Mouse (Mus musculus) hindbrain, embryonic 16.5 days (tissue): ENCODE measurements around the gene Scel. TPM values are rescaled to one million over a fixed set of nuclear protein-coding genes. Genes with fewer than 3 reads are reported as not detected.

Experiments used
- ATAC-seq: fragments of 200-750 bp; cut with Nextera tagmentation; 2 replicates; pipeline ENCODE4 v1.8.0; 2017; ENCODE audit warnings: moderate TSS enrichment, moderate library complexity
- H3K27ac ChIP-seq: fragments of 300-500 bp; sonication (generic); 2 replicates; pipeline ENCODE4 v1.5.1; 2014; ENCODE audit warnings: low read depth, mild to moderate bottlenecking, control low read depth, low read length, moderate library complexity
- H3K27me3 ChIP-seq: fragments of 300-500 bp; sonication (generic); replicated peaks from 2 replicates; pipeline ENCODE4 v1.6.1; 2014; ENCODE audit warnings: low read length; ENCODE audit not compliant: control insufficient read depth, insufficient read depth
- H3K36me3 ChIP-seq: fragments of 300-500 bp; sonication (generic); 2 replicates; pipeline ENCODE4 v1.6.1; 2014; ENCODE audit warnings: mild to moderate bottlenecking, low read length, moderate library complexity, mixed read lengths; ENCODE audit not compliant: control insufficient read depth, insufficient read depth
- H3K4me1 ChIP-seq: fragments of 300-500 bp; sonication (generic); 2 replicates; pipeline ENCODE4 v1.6.1; 2014; ENCODE audit warnings: low read depth, low read length; ENCODE audit not compliant: control insufficient read depth, insufficient read depth
- H3K4me2 ChIP-seq: fragments of 300-500 bp; sonication (generic); 2 replicates; pipeline ENCODE4 v1.6.1; 2014; ENCODE audit warnings: mild to moderate bottlenecking, low read length, control low read depth, moderate library complexity
- H3K4me3 ChIP-seq: fragments of 300-500 bp; sonication (generic); 2 replicates; pipeline ENCODE4 v1.5.1; 2014; ENCODE audit warnings: mild to moderate bottlenecking, low read length, control low read depth, moderate library complexity
- H3K9ac ChIP-seq: fragments of 300-500 bp; sonication (generic); 2 replicates; pipeline ENCODE4 v1.6.1; 2014; ENCODE audit warnings: low read depth, mild to moderate bottlenecking, control low read depth, low read length, moderate library complexity
- H3K9me3 ChIP-seq: fragments of 300-500 bp; sonication (generic); 2 replicates; pipeline ENCODE4 v1.6.1; 2014; ENCODE audit warnings: mild to moderate bottlenecking, low read length, moderate library complexity; ENCODE audit not compliant: control insufficient read depth
- WGBS: fragments of 180-500 bp; shearing (Covaris S2); extraction: QIAGEN DNeasy Blood & Tissue Kit; methylation state at CpG from one replicate; pipeline ENCODE4 v1.1.7; 2014; 5-methylcytosine and 5-hydroxymethylcytosine counted together
- polyA plus RNA-seq: library from polyadenylated mRNA; unstranded; fragments of >200 nt; fragmentation: Nextera tagmentation; extraction: Ambion mirVana; gene quantifications from 2 replicates; pipeline ENCODE4 v1.2.1, GENCODE M21; 2015

Scel gene
- polyA plus RNA-seq, 1 experiment from 2014 or later: 0.14 TPM

- no peak overlapping the region for H3K9ac ChIP-seq
- H3K9me3 ChIP-seq: no peaks in the 10 kb centered on the region
- no peak for ATAC-seq
- H3K4me2 ChIP-seq: no peak overlapping the region
- H3K36me3 ChIP-seq: no peaks in the 10 kb centered on the region
- no peak overlapping the region for H3K4me3 ChIP-seq
- H3K27me3 ChIP-seq: no peaks in the 10 kb centered on the region
- H3K27ac ChIP-seq: no peak overlapping the region
- 89% methylated on average over 8 of the region's 8 CpGs for WGBS
- no peaks in the 10 kb centered on the region for H3K4me1 ChIP-seq
These were observed 22.4 kb downstream of the Scel start for GRCm38 (mm10) chr14:103535511-103536024.

- Histone ChIP-seq H3K27ac (no peak overlapping the region), H3K27me3 (no peaks in the 10 kb centered on the region), H3K9me3 (no peaks in the 10 kb centered on the region), H3K4me3 (no peak overlapping the region), H3K4me1 (no peaks in the 10 kb centered on the region), H3K36me3 (no peaks in the 10 kb centered on the region), H3K9ac (no peak overlapping the region), H3K4me2 (no peak overlapping the region)
- no peak for ATAC-seq
- WGBS: 46% methylated on average over 10 of the region's 10 CpGs
These were observed 23.2 kb downstream of the Scel start for GRCm38 (mm10) chr14:103536334-103536733.

- Histone ChIP-seq H3K9me3 (no peaks in the 10 kb centered on the region), H3K27ac (no peak overlapping the region), H3K4me3 (no peak overlapping the region; the same call in 1 of the 2 replicates), H3K27me3 (no peaks in the 10 kb centered on the region), H3K36me3 (no peaks in the 10 kb centered on the region), H3K4me2 (peak overlapping the region; percentile 36; the same call in 1 of the 2 replicates), H3K9ac (no peak overlapping the region), H3K4me1 (no peaks in the 10 kb centered on the region)
- ATAC-seq: peak; percentile 70
- 17% methylated on average over 13 of the region's 13 CpGs for WGBS
These were observed 24.4 kb downstream of the Scel start for GRCm38 (mm10) chr14:103537355-103538056.

- WGBS: 70% methylated on average over 4 of the region's 4 CpGs
- Histone ChIP-seq H3K4me2 (no peak overlapping the region), H3K4me3 (no peak overlapping the region), H3K4me1 (no peaks in the 10 kb centered on the region), H3K9ac (no peak overlapping the region), H3K27me3 (no peaks in the 10 kb centered on the region), H3K9me3 (no peaks in the 10 kb centered on the region), H3K27ac (no peak overlapping the region), H3K36me3 (no peaks in the 10 kb centered on the region)
- ATAC-seq: no peak
These were observed 26.7 kb downstream of the Scel start for GRCm38 (mm10) chr14:103539796-103540195.

- no peak for ATAC-seq
- no peaks in the 10 kb centered on the region for H3K27me3 ChIP-seq
- H3K4me3 ChIP-seq: no peak overlapping the region
- peaks cover 4% of the 10 kb centered on the region for H3K4me1 ChIP-seq
- 33% methylated on average over 5 of the region's 5 CpGs for WGBS
- H3K9me3 ChIP-seq: no peaks in the 10 kb centered on the region
- no peaks in the 10 kb centered on the region for H3K36me3 ChIP-seq
- H3K4me2 ChIP-seq: no peak overlapping the region
- no peak overlapping the region for H3K27ac ChIP-seq
- H3K9ac ChIP-seq: no peak overlapping the region
These were observed 28.5 kb downstream of the Scel start for GRCm38 (mm10) chr14:103541679-103542078.

GRCm38 (mm10) chr14:103543304-103544079, 30.4 kb downstream of the Scel start:
- 46% methylated on average over 4 of the region's 4 CpGs for WGBS
- Histone ChIP-seq H3K27me3 (no peaks in the 10 kb centered on the region), H3K36me3 (no peaks in the 10 kb centered on the region), H3K4me3 (no peak overlapping the region), H3K27ac (no peak overlapping the region), H3K9me3 (no peaks in the 10 kb centered on the region), H3K4me2 (no peak overlapping the region), H3K4me1 (peaks cover 4% of the 10 kb centered on the region), H3K9ac (no peak overlapping the region)
- ATAC-seq: 0 out of 2 replicates have a peak, but pooled peaks have one; percentile 15

GRCm38 (mm10) chr14:103545734-103546133, 32.6 kb downstream of the Scel start:
- peak overlapping the region; percentile 5; the same call in 1 of the 2 replicates for H3K4me2 ChIP-seq
- H3K27ac ChIP-seq: peak overlapping the region; percentile 11; the same call in 1 of the 2 replicates
- no peak overlapping the region for H3K4me3 ChIP-seq

GRCm38 (mm10) chr14:103546246-103546645, 33.1 kb downstream of the Scel start:
- no peaks in the 10 kb centered on the region for H3K9me3 ChIP-seq
- H3K4me1 ChIP-seq: peaks cover 4% of the 10 kb centered on the region
- H3K4me2 ChIP-seq: peak overlapping the region; percentile 5; the same call in 1 of the 2 replicates
- H3K9ac ChIP-seq: no peak overlapping the region
- no peak overlapping the region for H3K4me3 ChIP-seq
- no peak overlapping the region for H3K27ac ChIP-seq
- whole genome bisulfite sequencing: 69% methylated on average over 12 of the region's 12 CpGs
- ATAC-seq: 0 out of 2 replicates have a peak, but pooled peaks have one; percentile 32
- H3K27me3 ChIP-seq: no peaks in the 10 kb centered on the region
- H3K36me3 ChIP-seq: no peaks in the 10 kb centered on the region

More at GRCm38 (mm10) chr14:103545734-103546133, 32.6 kb downstream of the Scel start:
- ATAC-seq: no peak
- 38% methylated on average over 8 of the region's 8 CpGs for WGBS
- Histone ChIP-seq H3K4me1 (peaks cover 4% of the 10 kb centered on the region), H3K9ac (no peak overlapping the region), H3K9me3 (no peaks in the 10 kb centered on the region), H3K27me3 (no peaks in the 10 kb centered on the region), H3K36me3 (no peaks in the 10 kb centered on the region)

GRCm38 (mm10) chr14:103548220-103548619, 35.1 kb downstream of the Scel start:
- Histone ChIP-seq H3K4me3 (no peak overlapping the region), H3K36me3 (no peaks in the 10 kb centered on the region), H3K4me2 (no peak overlapping the region), H3K27ac (no peak overlapping the region), H3K4me1 (peaks cover 7% of the 10 kb centered on the region), H3K9me3 (no peaks in the 10 kb centered on the region), H3K27me3 (no peaks in the 10 kb centered on the region), H3K9ac (no peak overlapping the region)
- no peak for ATAC-seq
- WGBS: 75% methylated on average over 6 of the region's 6 CpGs
